Mouse (Mus musculus) MEL (cell line): ENCODE results near the gene Tox2. TPM values are rescaled to one million over a fixed set of nuclear protein-coding genes. Genes with fewer than 3 reads are reported as not detected.
A peak's percentile ranks its signal among the peaks of the same experiment; 100 is the strongest.

Experiments used
- DNase-seq: peaks from one replicate; pipeline ENCODE4 v3.0.0; 2011; ENCODE audit warnings: low read depth, low spot score
- H3K27ac ChIP-seq: 2 replicates; pipeline ENCODE4 v1.5.1; 2012; ENCODE audit warnings: low read depth, mild to moderate bottlenecking, control low read depth, low read length, moderate library complexity; ENCODE audit not compliant: control insufficient read depth
- H3K27me3 ChIP-seq, 2 experiments: fragments of 150-350 bp in 1 of 2; sonication (generic) in 1 of 2; 2 replicates each; pipeline ENCODE4 v1.6.1; 2012; ENCODE audit warnings: low read length in 2 of 2, mild to moderate bottlenecking in 2 of 2, improper control_type of control experiment in 1 of 2, moderate library complexity in 1 of 2; ENCODE audit not compliant: insufficient read depth in 2 of 2, control insufficient read depth in 1 of 2
- H3K36me3 ChIP-seq, 2 experiments: 2 replicates each; pipeline ENCODE4 v1.6.1; 2012 to 2014; ENCODE audit warnings: low read length in 2 of 2, improper control_type of control experiment in 1 of 2, inconsistent platforms in 1 of 2, mild to moderate bottlenecking in 1 of 2; ENCODE audit not compliant: insufficient read depth in 2 of 2, control insufficient read depth in 1 of 2
- H3K4me1 ChIP-seq, 2 experiments: fragments of 150-350 bp in 1 of 2; sonication (generic) in 1 of 2; 2 replicates each; pipeline ENCODE4 v1.6.1; 2012; ENCODE audit warnings: low read length in 2 of 2, improper control_type of control experiment in 1 of 2, mild to moderate bottlenecking in 1 of 2; ENCODE audit not compliant: insufficient read depth in 2 of 2, control insufficient read depth in 1 of 2
- H3K4me3 ChIP-seq, 2 experiments: fragments of 150-350 bp in 1 of 2; sonication (generic) in 1 of 2; 2 replicates each; pipeline ENCODE4 v1.5.1; 2012; ENCODE audit warnings: low read depth in 2 of 2, low read length in 2 of 2, mild to moderate bottlenecking in 2 of 2, moderate library complexity in 2 of 2, control low read depth in 1 of 2, improper control_type of control experiment in 1 of 2; ENCODE audit not compliant: control insufficient read depth in 1 of 2, insufficient read depth in 1 of 2
- H3K79me2 ChIP-seq: 2 replicates; pipeline ENCODE4 v1.6.1; 2012; ENCODE audit warnings: mild to moderate bottlenecking, low read length, moderate library complexity; ENCODE audit not compliant: control insufficient read depth, poor library complexity, insufficient read depth
- H3K9ac ChIP-seq: 2 replicates; pipeline ENCODE4 v1.6.1; 2012; ENCODE audit warnings: low read depth, mild to moderate bottlenecking, control low read depth, low read length, moderate library complexity; ENCODE audit not compliant: control insufficient read depth, poor library complexity, severe bottlenecking
- H3K9me3 ChIP-seq: fragments of 150-350 bp; sonication (generic); replicated peaks from 2 replicates; pipeline ENCODE4 v1.6.1; 2012; ENCODE audit warnings: mild to moderate bottlenecking, low read length, improper control_type of control experiment, moderate library complexity; ENCODE audit not compliant: insufficient read depth
- ELF1 ChIP-seq: IDR thresholded peaks from 2 replicates; pipeline ENCODE4 v1.6.1; 2014; ENCODE audit warnings: low read depth, mild to moderate bottlenecking, inconsistent platforms, low read length, improper control_type of control experiment, moderate library complexity
- EP300 ChIP-seq, 2 experiments: IDR thresholded peaks; 2 replicates each; pipeline ENCODE4 v1.6.1; 2011; ENCODE audit warnings: improper control_type of control experiment in 2 of 2, low read length in 2 of 2, low read depth in 1 of 2, mild to moderate bottlenecking in 1 of 2
- ETS1 ChIP-seq: IDR thresholded peaks from 2 replicates; pipeline ENCODE4 v1.6.1; 2012; ENCODE audit warnings: low read depth, mild to moderate bottlenecking, inconsistent platforms, low read length, improper control_type of control experiment, moderate library complexity
- HCFC1 ChIP-seq: IDR thresholded peaks from 2 replicates; pipeline ENCODE4 v1.6.1; 2012; ENCODE audit warnings: low read depth, mild to moderate bottlenecking, inconsistent platforms, low read length, improper control_type of control experiment, moderate library complexity
- KAT2A ChIP-seq: conservative IDR thresholded peaks from 2 replicates; pipeline ENCODE4 v1.6.1; 2012; ENCODE audit warnings: low read depth, low read length, improper control_type of control experiment, inconsistent platforms
- MAX ChIP-seq: IDR thresholded peaks from 2 replicates; pipeline ENCODE4 v1.6.1; 2011; ENCODE audit warnings: low read length, improper control_type of control experiment
- MXI1 ChIP-seq: IDR thresholded peaks from 2 replicates; pipeline ENCODE4 v1.6.1; 2011; ENCODE audit warnings: mild to moderate bottlenecking, low read depth, low read length, improper control_type of control experiment
- MYB ChIP-seq: IDR thresholded peaks from 2 replicates; pipeline ENCODE4 v1.6.1; 2011; ENCODE audit warnings: mild to moderate bottlenecking, low read depth, low read length, improper control_type of control experiment
- MYC ChIP-seq: IDR thresholded peaks from 2 replicates; pipeline ENCODE4 v1.6.1; 2011; ENCODE audit warnings: low read depth, mild to moderate bottlenecking, low read length, improper control_type of control experiment, moderate library complexity
- NELFE ChIP-seq: IDR thresholded peaks from 2 replicates; pipeline ENCODE4 v1.6.1; 2011; ENCODE audit warnings: low read depth, low read length, improper control_type of control experiment
- NRF1 ChIP-seq: IDR thresholded peaks from 2 replicates; pipeline ENCODE4 v1.6.1; 2014; ENCODE audit warnings: low read depth, mild to moderate bottlenecking, inconsistent platforms, low read length, improper control_type of control experiment, moderate library complexity; ENCODE audit not compliant: poor library complexity, insufficient read depth, severe bottlenecking
- POLR2A ChIP-seq, 2 experiments: IDR thresholded peaks; 2 replicates each; pipeline ENCODE4 v1.6.1; 2011 to 2012; ENCODE audit warnings: low read length in 2 of 2, mild to moderate bottlenecking in 2 of 2, control low read depth in 1 of 2, improper control_type of control experiment in 1 of 2, low read depth in 1 of 2, moderate library complexity in 1 of 2; ENCODE audit not compliant: control insufficient read depth in 1 of 2, insufficient read depth in 1 of 2, poor library complexity in 1 of 2
- POLR2AphosphoS2 ChIP-seq: IDR thresholded peaks from 2 replicates; pipeline ENCODE4 v1.6.1; 2011; ENCODE audit warnings: low read length, improper control_type of control experiment
- SIN3A ChIP-seq: IDR thresholded peaks from 2 replicates; pipeline ENCODE4 v1.6.1; 2012; ENCODE audit warnings: low read length, improper control_type of control experiment, inconsistent platforms
- SMC3 ChIP-seq: IDR thresholded peaks from 2 replicates; pipeline ENCODE4 v1.6.1; 2011; ENCODE audit warnings: low read depth, low read length, improper control_type of control experiment
- TBP ChIP-seq: IDR thresholded peaks from 2 replicates; pipeline ENCODE4 v1.8.0; 2011; ENCODE audit warnings: low read depth, low read length, improper control_type of control experiment
- TCF12 ChIP-seq: IDR thresholded peaks from 2 replicates; pipeline ENCODE4 v1.6.1; 2014; ENCODE audit warnings: low read depth, mild to moderate bottlenecking, inconsistent platforms, low read length, improper control_type of control experiment, moderate library complexity
- USF2 ChIP-seq, 2 experiments: IDR thresholded peaks; 2 replicates each; pipeline ENCODE4 v1.6.1; 2011 to 2012; ENCODE audit warnings: improper control_type of control experiment in 2 of 2, low read length in 2 of 2, borderline replicate concordance in 1 of 2, inconsistent platforms in 1 of 2, low read depth in 1 of 2, mild to moderate bottlenecking in 1 of 2; ENCODE audit not compliant: insufficient read depth in 1 of 2
- ZKSCAN1 ChIP-seq: IDR thresholded peaks from 2 replicates; pipeline ENCODE4 v1.6.1; 2012; ENCODE audit warnings: low read depth, mild to moderate bottlenecking, inconsistent platforms, low read length, improper control_type of control experiment, moderate library complexity
- ZMIZ1 ChIP-seq: IDR thresholded peaks from 2 replicates; pipeline ENCODE4 v1.6.1; 2012; ENCODE audit warnings: low read depth, mild to moderate bottlenecking, inconsistent platforms, low read length, improper control_type of control experiment, moderate library complexity
- ZNF384 ChIP-seq: IDR thresholded peaks from 2 replicates; pipeline ENCODE4 v1.6.1; 2012; ENCODE audit warnings: low read depth, mild to moderate bottlenecking, inconsistent platforms, low read length, improper control_type of control experiment
- polyA plus RNA-seq, 2 experiments: library from polyadenylated mRNA; stranded (reverse) in 1 of 2; unstranded in 1 of 2; fragments of >175 nt in 1 of 2; fragments of >200 nt in 1 of 2; gene quantifications; 2 replicates each; pipeline versions ENCODE4 v1.2.1 to v1.2.4; 2012; ENCODE audit warnings: low replicate concordance in 2 of 2, low read depth in 1 of 2; ENCODE audit not compliant: insufficient read length in 2 of 2, insufficient read depth in 1 of 2, missing spikeins in 1 of 2
- total RNA-seq: library from RNA; depleted of rRNA; stranded (reverse); fragments of 300-350 nt; gene quantifications from 2 replicates; pipeline ENCODE4 v1.2.3, GENCODE M21; 2012

Gene Tox2
- total and polyA plus RNA-seq, 3 experiments = not detected

DNA sequence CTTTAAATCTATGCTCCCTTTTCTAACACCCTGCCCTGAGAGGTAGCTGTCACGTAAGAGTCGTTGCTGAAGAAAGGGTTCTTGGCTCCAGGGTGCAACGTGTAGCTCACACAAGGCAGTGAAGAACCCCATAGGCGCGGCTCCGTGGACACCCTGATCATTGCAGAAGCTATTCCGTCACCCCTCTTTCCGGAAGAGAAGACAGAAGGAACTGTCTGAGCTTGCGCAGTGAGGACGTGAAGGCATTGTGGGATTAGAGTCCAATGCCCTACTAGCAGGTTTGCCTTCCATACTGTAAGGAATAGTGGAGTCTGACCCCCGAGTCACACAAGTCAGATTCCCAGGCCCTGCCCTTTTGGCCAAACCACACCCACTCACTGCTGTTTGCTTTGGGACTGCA, 143.6 kb downstream of the Tox2 start:
- peak overlapping the region; percentile 88 for H3K9ac ChIP-seq
- H3K4me3 ChIP-seq = peak overlapping the region; percentile 75 to 88
- H3K4me1 ChIP-seq = peaks cover 2 to 5% of the 10 kb centered on the region in 2 experiments; a peak in 1 of 4 replicates
- peak overlapping the region; percentile 88 for H3K27ac ChIP-seq
- DNase-seq = peak; percentile 84
- H3K79me2 ChIP-seq = peaks cover 2% of the 10 kb centered on the region; the same call in 1 of the 2 replicates
- TF ChIP-seq ZKSCAN1 (no peak), MXI1 (0 out of 2 replicates have a peak, but pooled peaks have one; percentile 22), ZMIZ1 (0 out of 2 replicates have a peak, but pooled peaks have one; percentile 33), USF2 (IDR thresholded peaks at IDR 0.05; ENCODE audit: borderline replicate concordance in 1 of 2, insufficient read depth in 1 of 2, low read depth in 1 of 2, low read length in 2 of 2) (no peak), ELF1 (peak; percentile 83), POLR2A (IDR thresholded peaks at IDR 0.05; ENCODE audit: control insufficient read depth in 1 of 2, insufficient read depth in 1 of 2, low read depth in 1 of 2, low read length in 2 of 2, poor library complexity in 1 of 2) (peak; percentile 35 to 75; a peak in 2 of 4 replicates), HCFC1 (peak; percentile 73; the same call in 1 of the 2 replicates), MYC (no peak), TBP (peak; percentile 61; the same call in 1 of the 2 replicates), ZNF384 (no peak), POLR2AphosphoS2 (peak; percentile 51; the same call in 1 of the 2 replicates), EP300 (IDR thresholded peaks at IDR 0.05; ENCODE audit: low read depth in 1 of 2, low read length in 2 of 2) (no peak), ETS1 (no peak), NELFE (peak; percentile 66), MYB (no peak), KAT2A (peak; percentile 24; the same call in 1 of the 2 replicates), MAX (peak; percentile 31; the same call in 1 of the 2 replicates), NRF1 (peak; percentile 77), SIN3A (peak; percentile 68; the same call in 1 of the 2 replicates), TCF12 (0 out of 2 replicates have a peak, but pooled peaks have one; percentile 18), SMC3 (no peak)
- no peaks in the 10 kb centered on the region for H3K9me3 ChIP-seq
- no peaks in the 10 kb centered on the region for H3K27me3 ChIP-seq
- H3K36me3 ChIP-seq = peaks cover 0 to 5% of the 10 kb centered on the region in 2 experiments; a peak in 2 of 4 replicates
